Mouse (Mus musculus): ENCODE data around the gene Serpina3n. TPM values are rescaled to one million over a fixed set of nuclear protein-coding genes. Genes with fewer than 3 reads are reported as not detected.
"Not testable (repeated sequence)": the region's sequence is repeated elsewhere in the genome, so short reads cannot be mapped to it uniquely, and the experiment has no call there.

Serpina3n gene
- polyA plus RNA-seq, 1 experiment from 2014 or later, result not detected

GRCm38 (mm10) chr12:104443716-104444115 lies 37.2 kb downstream of the Serpina3n start:
- WGBS (ENCODE audit: insufficient replicate concordance), result 71% methylated on average over 11 of the region's 11 CpGs
- peaks cover 7% of the 10 kb centered on the region for H3K27me3 ChIP-seq (replicated peaks)
- H3K4me2 ChIP-seq, result no peak overlapping the region
- no peaks in the 10 kb centered on the region for H3K9me3 ChIP-seq (replicated peaks)
- H3K9ac ChIP-seq, result no peak overlapping the region
- no peak overlapping the region for H3K4me3 ChIP-seq
- no peaks in the 10 kb centered on the region for H3K4me1 ChIP-seq
- no peaks in the 10 kb centered on the region for H3K36me3 ChIP-seq
- no peak for ATAC-seq
- no peak overlapping the region for H3K27ac ChIP-seq

DNA sequence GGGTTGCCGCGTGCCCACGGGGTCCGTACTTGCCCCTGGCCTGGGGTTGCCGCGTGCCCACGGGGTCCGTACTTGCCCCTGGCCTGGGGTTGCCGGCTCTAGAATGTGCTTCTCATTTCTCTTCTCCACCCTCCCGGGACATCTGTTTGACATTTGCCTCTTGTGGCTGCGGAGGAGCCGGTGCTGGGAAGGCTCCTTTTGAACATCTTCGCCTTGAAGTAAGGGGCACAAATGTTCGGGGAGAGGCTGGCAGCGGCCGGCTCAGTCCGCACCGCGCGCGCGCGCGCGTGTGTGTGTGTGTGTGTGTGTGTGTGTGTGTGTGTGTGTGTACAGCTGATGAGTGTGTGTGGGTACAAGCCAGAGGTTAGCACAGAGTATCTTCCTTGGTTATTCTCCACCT lies 40.5 kb downstream of the Serpina3n start:
- not testable (repeated sequence) for H3K4me1 ChIP-seq; H3K4me2 ChIP-seq; H3K9ac ChIP-seq; H3K36me3 ChIP-seq; H3K27ac ChIP-seq; H3K27me3 ChIP-seq (replicated peaks); H3K9me3 ChIP-seq (replicated peaks); H3K4me3 ChIP-seq; ATAC-seq
- WGBS (ENCODE audit: insufficient replicate concordance), result 65% methylated on average over 25 of the region's 25 CpGs

GRCm38 (mm10) chr12:104448099-104448498 lies 41.6 kb downstream of the Serpina3n start:
- H3K9me3 ChIP-seq (replicated peaks), result no peaks in the 10 kb centered on the region
- 0 out of 2 replicates have a peak overlapping the region, but pooled peaks have one; percentile 20 for H3K4me2 ChIP-seq
- 25% methylated on average over 13 of the region's 13 CpGs for WGBS (ENCODE audit: insufficient replicate concordance)
- no peak overlapping the region for H3K27ac ChIP-seq
- no peak overlapping the region for H3K9ac ChIP-seq
- no peak for ATAC-seq
- H3K4me1 ChIP-seq, result no peaks in the 10 kb centered on the region
- no peaks in the 10 kb centered on the region for H3K36me3 ChIP-seq
- H3K4me3 ChIP-seq, result no peak overlapping the region
- H3K27me3 ChIP-seq (replicated peaks), result 0 out of 2 replicates have a peak, but pooled peaks cover 4% of the 10 kb centered on the region

GRCm38 (mm10) chr12:104450257-104450656 lies 43.7 kb downstream of the Serpina3n start:
- ATAC-seq, result no peak
- Histone ChIP-seq H3K4me2 (no peak overlapping the region), H3K27me3 (replicated peaks) (0 out of 2 replicates have a peak, but pooled peaks cover 4% of the 10 kb centered on the region), H3K4me1 (no peaks in the 10 kb centered on the region), H3K4me3 (no peak overlapping the region), H3K27ac (no peak overlapping the region), H3K9me3 (replicated peaks) (no peaks in the 10 kb centered on the region), H3K36me3 (no peaks in the 10 kb centered on the region), H3K9ac (no peak overlapping the region)
- 63% methylated on average over 10 of the region's 10 CpGs for WGBS (ENCODE audit: insufficient replicate concordance)

GRCm38 (mm10) chr12:104453002-104453401 lies 46.5 kb downstream of the Serpina3n start:
- H3K4me3 ChIP-seq, result no peak overlapping the region

GRCm38 (mm10) chr12:104459377-104459776 lies 52.8 kb downstream of the Serpina3n start:
- H3K4me1 ChIP-seq, result no peaks in the 10 kb centered on the region
- WGBS (ENCODE audit: insufficient replicate concordance), result 49% methylated on average over 6 of the region's 6 CpGs

More at GRCm38 (mm10) chr12:104453002-104453401, 46.5 kb downstream of the Serpina3n start:
- no peak for ATAC-seq
- H3K9me3 ChIP-seq (replicated peaks), result no peaks in the 10 kb centered on the region
- WGBS (ENCODE audit: insufficient replicate concordance), result 64% methylated on average over 1 of the region's 1 CpGs
- no peak overlapping the region for H3K27ac ChIP-seq
- no peak overlapping the region for H3K4me2 ChIP-seq
- H3K27me3 ChIP-seq (replicated peaks), result 0 out of 2 replicates have a peak, but pooled peaks cover 4% of the 10 kb centered on the region
- no peak overlapping the region for H3K9ac ChIP-seq
- H3K36me3 ChIP-seq, result no peaks in the 10 kb centered on the region
- H3K4me1 ChIP-seq, result no peaks in the 10 kb centered on the region

DNA sequence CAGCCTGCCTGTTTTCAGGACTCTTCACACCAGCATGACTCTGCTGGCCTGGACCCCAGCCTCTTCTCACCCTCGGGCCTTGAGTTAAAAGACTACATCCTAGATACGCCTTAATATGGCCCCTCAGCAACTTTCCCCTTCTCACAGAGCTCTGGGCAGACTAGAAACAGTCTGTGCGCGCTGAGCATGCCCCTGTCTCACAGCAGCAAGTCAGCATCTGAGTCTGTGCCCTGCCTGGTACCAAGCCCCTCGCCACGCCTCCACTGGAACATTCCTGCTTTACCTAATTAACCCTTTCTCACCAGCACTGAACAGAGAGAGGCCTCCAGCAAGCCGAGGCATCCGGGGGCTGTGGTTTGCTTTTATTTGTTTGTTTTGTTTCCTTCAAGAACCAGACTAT lies 54.8 kb downstream of the Serpina3n start:
- Histone ChIP-seq H3K9me3 (replicated peaks) (no peaks in the 10 kb centered on the region), H3K4me2 (no peak overlapping the region), H3K9ac (no peak overlapping the region), H3K36me3 (no peaks in the 10 kb centered on the region), H3K4me3 (no peak overlapping the region), H3K27me3 (replicated peaks) (peaks cover 22% of the 10 kb centered on the region), H3K4me1 (no peaks in the 10 kb centered on the region), H3K27ac (no peak overlapping the region)
- WGBS (ENCODE audit: insufficient replicate concordance), result 44% methylated on average over 8 of the region's 8 CpGs
- ATAC-seq, result no peak

More at GRCm38 (mm10) chr12:104459377-104459776, 52.8 kb downstream of the Serpina3n start:
- Histone ChIP-seq H3K9me3 (replicated peaks) (no peaks in the 10 kb centered on the region), H3K4me3 (no peak overlapping the region), H3K4me2 (no peak overlapping the region), H3K27ac (no peak overlapping the region), H3K36me3 (no peaks in the 10 kb centered on the region), H3K27me3 (replicated peaks) (peaks cover 9% of the 10 kb centered on the region), H3K9ac (no peak overlapping the region)
- no peak for ATAC-seq

Other genes starting within 250 kb of the Serpina3n start
- gene Serpina3f, start 192.2 kb upstream of the Serpina3n start, polyA plus RNA-seq (2016; fragmentation: Nextera tagmentation; extraction: Ambion mirVana), result 0.06 and 0.20 TPM in 2 replicates
- 1.3 and 1.9 TPM in 2 replicates for gene Serpina3g, start 170.5 kb upstream of the Serpina3n start, polyA plus RNA-seq (2016; fragmentation: Nextera tagmentation; extraction: Ambion mirVana)
- gene Serpina3i, start 143.6 kb upstream of the Serpina3n start, polyA plus RNA-seq (2016; fragmentation: Nextera tagmentation; extraction: Ambion mirVana), result 0.10 and 0.15 TPM in 2 replicates
- gene Serpina3j, start 92.2 kb upstream of the Serpina3n start, polyA plus RNA-seq (2016; fragmentation: Nextera tagmentation; extraction: Ambion mirVana), result not detected in 2 replicates
- gene Serpina3k, start 68.2 kb upstream of the Serpina3n start, polyA plus RNA-seq (2016; fragmentation: Nextera tagmentation; extraction: Ambion mirVana), result not detected in 2 replicates
- 0.10 TPM in 1 of 2 replicates, not detected in the other for gene Serpina3m, start 68.2 kb upstream of the Serpina3n start, polyA plus RNA-seq (2016; fragmentation: Nextera tagmentation; extraction: Ambion mirVana)
- 0.13 TPM in 1 of 2 replicates, not detected in the other for gene Gsc, start 66.6 kb downstream of the Serpina3n start, polyA plus RNA-seq (2016; fragmentation: Nextera tagmentation; extraction: Ambion mirVana)

All from liver, embryonic 12.5 days (tissue).